Mouse (Mus musculus) heart, embryonic 13.5 days (tissue): ENCODE results near the gene Mcoln1. TPM values are rescaled to one million over a fixed set of nuclear protein-coding genes. Genes with fewer than 3 reads are reported as not detected.

Experiments used
- ATAC-seq: fragments of 200-750 bp; cut with Nextera tagmentation; 2 replicates; pipeline ENCODE4 v1.8.0; 2017; ENCODE audit warnings: moderate TSS enrichment; ENCODE audit not compliant: insufficient number of reproducible peaks, low FRiP score, low TSS enrichment; ENCODE audit errors: extremely low read depth
- H3K27ac ChIP-seq: fragments of 300-500 bp; sonication (generic); replicated peaks from 2 replicates; pipeline ENCODE4 v1.5.1; 2015; ENCODE audit warnings: moderate library complexity, mild to moderate bottlenecking, inconsistent platforms
- H3K27me3 ChIP-seq: fragments of 300-500 bp; sonication (generic); replicated peaks from 2 replicates; pipeline ENCODE4 v1.6.1; 2015; ENCODE audit warnings: mild to moderate bottlenecking, inconsistent platforms
- H3K36me3 ChIP-seq: fragments of 300-500 bp; sonication (generic); 2 replicates; pipeline ENCODE4 v1.6.1; 2015; ENCODE audit warnings: mild to moderate bottlenecking, inconsistent platforms
- H3K4me1 ChIP-seq: fragments of 300-500 bp; sonication (generic); 2 replicates; pipeline ENCODE4 v1.6.1; 2015; ENCODE audit warnings: inconsistent platforms
- H3K4me2 ChIP-seq: fragments of 300-500 bp; sonication (generic); 2 replicates; pipeline ENCODE4 v1.6.1; 2015; ENCODE audit warnings: inconsistent platforms, mild to moderate bottlenecking, moderate library complexity
- H3K4me3 ChIP-seq: fragments of 300-500 bp; sonication (generic); 2 replicates; pipeline ENCODE4 v1.5.1; 2015; ENCODE audit warnings: moderate library complexity, mild to moderate bottlenecking, inconsistent platforms
- H3K9ac ChIP-seq: fragments of 300-500 bp; sonication (generic); 2 replicates; pipeline ENCODE4 v1.6.1; 2015; ENCODE audit warnings: inconsistent platforms, mild to moderate bottlenecking, moderate library complexity
- H3K9me3 ChIP-seq: fragments of 300-500 bp; sonication (generic); 2 replicates; pipeline ENCODE4 v1.6.1; 2016; ENCODE audit warnings: inconsistent platforms
- WGBS: fragments of 180-500 bp; shearing (Covaris S2); methylation state at CpG from one replicate; pipeline ENCODE4 v1.1.7; 2015; ENCODE audit warnings: mixed read lengths; 5-methylcytosine and 5-hydroxymethylcytosine counted together
- polyA plus RNA-seq: library from polyadenylated mRNA; unstranded; fragments of >200 nt; fragmentation: Nextera tagmentation; extraction: Ambion mirVana; gene quantifications from 2 replicates; pipeline ENCODE4 v1.2.1, GENCODE M21; 2015

Gene Mcoln1
- polyA plus RNA-seq, 1 experiment from 2014 or later = 46.1 TPM

- Histone ChIP-seq H3K27me3 (no peaks in the 10 kb centered on the region), H3K36me3 (peaks cover 50% of the 10 kb centered on the region), H3K4me1 (no peaks in the 10 kb centered on the region), H3K27ac (no peak overlapping the region), H3K9me3 (no peaks in the 10 kb centered on the region), H3K4me3 (no peak overlapping the region), H3K9ac (no peak overlapping the region), H3K4me2 (no peak overlapping the region)
- WGBS = 91% methylated on average over 18 of the region's 18 CpGs
- ATAC-seq = no peak
Observed at GRCm38 (mm10) chr8:3531936-3532335, 31.7 kb downstream of the Mcoln1 start.

- no peak overlapping the region for H3K4me3 ChIP-seq
- no peak overlapping the region for H3K27ac ChIP-seq
- H3K4me2 ChIP-seq = no peak overlapping the region
- H3K9me3 ChIP-seq = no peaks in the 10 kb centered on the region
- 53% methylated on average over 15 of the region's 15 CpGs for WGBS
- no peaks in the 10 kb centered on the region for H3K27me3 ChIP-seq
- H3K4me1 ChIP-seq = no peaks in the 10 kb centered on the region
- H3K36me3 ChIP-seq = peaks cover 87% of the 10 kb centered on the region
- no peak overlapping the region for H3K9ac ChIP-seq
- ATAC-seq = no peak
Observed at GRCm38 (mm10) chr8:3536053-3536841, 36.0 kb downstream of the Mcoln1 start.

GRCm38 (mm10) chr8:3536940-3537339 is 36.7 kb downstream of the Mcoln1 start:
- 91% methylated on average over 9 of the region's 9 CpGs for WGBS
- Histone ChIP-seq H3K36me3 (peaks cover 87% of the 10 kb centered on the region), H3K9ac (no peak overlapping the region), H3K9me3 (no peaks in the 10 kb centered on the region), H3K4me3 (no peak overlapping the region), H3K4me2 (no peak overlapping the region), H3K27ac (no peak overlapping the region), H3K27me3 (no peaks in the 10 kb centered on the region), H3K4me1 (no peaks in the 10 kb centered on the region)
- no peak for ATAC-seq

GRCm38 (mm10) chr8:3537666-3538065 is 37.4 kb downstream of the Mcoln1 start:
- Histone ChIP-seq H3K9me3 (no peaks in the 10 kb centered on the region), H3K27me3 (no peaks in the 10 kb centered on the region), H3K27ac (no peak overlapping the region), H3K4me1 (no peaks in the 10 kb centered on the region), H3K9ac (no peak overlapping the region), H3K4me3 (no peak overlapping the region), H3K36me3 (peaks cover 87% of the 10 kb centered on the region), H3K4me2 (no peak overlapping the region)
- 0 out of 2 replicates have a peak, but pooled peaks have one; percentile 2 for ATAC-seq
- 92% methylated on average over 26 of the region's 26 CpGs for WGBS

GRCm38 (mm10) chr8:3539146-3539545 is 38.9 kb downstream of the Mcoln1 start:
- Histone ChIP-seq H3K36me3 (peaks cover 94% of the 10 kb centered on the region), H3K27me3 (no peaks in the 10 kb centered on the region), H3K4me2 (no peak overlapping the region), H3K4me1 (no peaks in the 10 kb centered on the region), H3K9me3 (no peaks in the 10 kb centered on the region), H3K27ac (no peak overlapping the region), H3K4me3 (no peak overlapping the region), H3K9ac (no peak overlapping the region)
- ATAC-seq = no peak
- 75% methylated on average over 7 of the region's 7 CpGs for WGBS

GRCm38 (mm10) chr8:3540076-3540475 is 39.8 kb downstream of the Mcoln1 start:
- Histone ChIP-seq H3K27me3 (no peaks in the 10 kb centered on the region), H3K4me2 (no peak overlapping the region), H3K36me3 (peaks cover 99% of the 10 kb centered on the region), H3K4me3 (no peak overlapping the region), H3K4me1 (no peaks in the 10 kb centered on the region), H3K9ac (no peak overlapping the region), H3K27ac (no peak overlapping the region), H3K9me3 (no peaks in the 10 kb centered on the region)
- ATAC-seq = no peak
- WGBS = 88% methylated on average over 4 of the region's 4 CpGs

GRCm38 (mm10) chr8:3546511-3546910 is 46.3 kb downstream of the Mcoln1 start:
- H3K4me1 ChIP-seq = no peaks in the 10 kb centered on the region

GRCm38 (mm10) chr8:3552240-3552639 is 52.0 kb downstream of the Mcoln1 start:
- Histone ChIP-seq H3K9me3 (0 out of 2 replicates have a peak, but pooled peaks cover 3% of the 10 kb centered on the region), H3K27ac (no peak overlapping the region), H3K4me1 (no peaks in the 10 kb centered on the region), H3K4me3 (no peak overlapping the region), H3K27me3 (no peaks in the 10 kb centered on the region), H3K36me3 (no peaks in the 10 kb centered on the region), H3K9ac (no peak overlapping the region), H3K4me2 (no peak overlapping the region)
- 93% methylated on average over 1 of the region's 1 CpGs for WGBS
- ATAC-seq = no peak

More at GRCm38 (mm10) chr8:3546511-3546910, 46.3 kb downstream of the Mcoln1 start:
- Histone ChIP-seq H3K27ac (no peak overlapping the region), H3K9me3 (0 out of 2 replicates have a peak, but pooled peaks cover 3% of the 10 kb centered on the region), H3K4me3 (no peak overlapping the region), H3K36me3 (peaks cover 46% of the 10 kb centered on the region), H3K4me2 (no peak overlapping the region), H3K27me3 (no peaks in the 10 kb centered on the region), H3K9ac (no peak overlapping the region)
- WGBS = 83% methylated on average over 2 of the region's 2 CpGs
- ATAC-seq = no peak

- Histone ChIP-seq H3K36me3 (no peaks in the 10 kb centered on the region), H3K9ac (no peak overlapping the region), H3K4me2 (no peak overlapping the region), H3K4me1 (peaks cover 2% of the 10 kb centered on the region; the same call in 1 of the 2 replicates), H3K9me3 (no peaks in the 10 kb centered on the region), H3K27me3 (no peaks in the 10 kb centered on the region), H3K4me3 (no peak overlapping the region), H3K27ac (no peak overlapping the region)
- ATAC-seq = peak; percentile 73
- WGBS = 62% methylated on average over 4 of the region's 4 CpGs
Observed at GRCm38 (mm10) chr8:3556114-3556513, 55.9 kb downstream of the Mcoln1 start.

Other genes with a start within 250 kb of the Mcoln1 start
- 47.7 and 52.0 TPM in 2 replicates for gene Insr, start 220.8 kb upstream of the Mcoln1 start, polyA plus RNA-seq
- gene A430078G23Rik, start 147.0 kb upstream of the Mcoln1 start, polyA plus RNA-seq = 0.14 TPM in 1 of 2 replicates, not detected in the other
- gene Arhgef18, start 107.5 kb upstream of the Mcoln1 start, polyA plus RNA-seq = 4.9 and 5.4 TPM in 2 replicates
- 4.9 and 7.2 TPM in 2 replicates for gene Pex11g, start 32.8 kb upstream of the Mcoln1 start, polyA plus RNA-seq
- not detected in 2 replicates for gene Tex45, start 29.6 kb upstream of the Mcoln1 start, polyA plus RNA-seq
- gene Zfp358, start 7.3 kb upstream of the Mcoln1 start, polyA plus RNA-seq = 30.7 and 32.0 TPM in 2 replicates
- gene Pnpla6, start 14.9 kb downstream of the Mcoln1 start, polyA plus RNA-seq = 16.6 and 18.0 TPM in 2 replicates
- 5.5 and 7.2 TPM in 2 replicates for gene C330021F23Rik, start 67.5 kb downstream of the Mcoln1 start, polyA plus RNA-seq
- gene Camsap3, start 86.8 kb downstream of the Mcoln1 start, polyA plus RNA-seq = 1.9 TPM in 2 replicates
- gene Xab2, start 120.9 kb downstream of the Mcoln1 start, polyA plus RNA-seq = 32.8 TPM in 2 replicates
- gene Pet100, start 121.1 kb downstream of the Mcoln1 start, polyA plus RNA-seq = 97.0 and 108 TPM in 2 replicates
- gene Pcp2, start 125.1 kb downstream of the Mcoln1 start, polyA plus RNA-seq = 0.11 TPM in 1 of 2 replicates, not detected in the other
- 45.6 and 51.8 TPM in 2 replicates for gene Stxbp2, start 130.5 kb downstream of the Mcoln1 start, polyA plus RNA-seq
- not detected in 2 replicates for gene Retn, start 155.3 kb downstream of the Mcoln1 start, polyA plus RNA-seq
- gene Mcemp1, start 165.3 kb downstream of the Mcoln1 start, polyA plus RNA-seq = 0.42 TPM in 1 of 2 replicates, not detected in the other
- gene Fcor, start 171.9 kb downstream of the Mcoln1 start, polyA plus RNA-seq = 9.0 and 9.7 TPM in 2 replicates
- 31.8 and 36.9 TPM in 2 replicates for gene Trappc5, start 175.8 kb downstream of the Mcoln1 start, polyA plus RNA-seq
- gene Fcer2a, start 193.7 kb downstream of the Mcoln1 start, polyA plus RNA-seq = 0.19 and 0.21 TPM in 2 replicates
- 3.7 and 5.9 TPM in 2 replicates for gene Clec4g, start 220.2 kb downstream of the Mcoln1 start, polyA plus RNA-seq
- not detected in 2 replicates for gene Cd209a, start 248.5 kb downstream of the Mcoln1 start, polyA plus RNA-seq